Mouse (Mus musculus) brain, embryonic 14.5 days (tissue): ENCODE results near the gene Yif1b.

Source experiments
- CTCF ChIP-seq: fragments of 200-500 bp; IDR thresholded peaks from 2 replicates; pipeline ENCODE4 v1.5.1; 2012; ENCODE audit warnings: inconsistent platforms, mild to moderate bottlenecking, moderate library complexity, borderline replicate concordance; ENCODE audit not compliant: insufficient read depth, insufficient read length; ENCODE audit errors: extremely low read depth
- POLR2A ChIP-seq: fragments of 200-500 bp; IDR thresholded peaks from 2 replicates; pipeline ENCODE4 v1.6.1; 2012; ENCODE audit warnings: mild to moderate bottlenecking, inconsistent platforms, borderline replicate concordance; ENCODE audit not compliant: poor library complexity, insufficient read depth, insufficient read length, severe bottlenecking; ENCODE audit errors: extremely low read depth

GRCm38 (mm10) chr7:29251166-29251565, 13.0 kb downstream of the Yif1b start:
- TF ChIP-seq POLR2A (no peak), CTCF (no peak)
